Mouse (Mus musculus) kidney, embryonic 14.5 days (tissue): ENCODE results near the gene Krtap28-13. TPM values are rescaled to one million over a fixed set of nuclear protein-coding genes. Genes with fewer than 3 reads are reported as not detected.

Experiments used
- ATAC-seq: fragments of 200-750 bp; cut with Nextera tagmentation; 2 replicates; pipeline ENCODE4 v1.8.0; 2017; ENCODE audit warnings: moderate number of reproducible peaks, mild to moderate bottlenecking, moderate TSS enrichment, moderate library complexity; ENCODE audit not compliant: low FRiP score, low TSS enrichment
- H3K27ac ChIP-seq: fragments of 300-500 bp; sonication (generic); 2 replicates; pipeline ENCODE4 v1.5.1; 2014; ENCODE audit warnings: low read depth, mild to moderate bottlenecking, low read length, moderate library complexity, mixed read lengths
- H3K27me3 ChIP-seq: fragments of 300-500 bp; sonication (generic); 2 replicates; pipeline ENCODE4 v1.6.1; 2014; ENCODE audit warnings: mild to moderate bottlenecking, low read length; ENCODE audit not compliant: control insufficient read depth, insufficient read depth
- H3K36me3 ChIP-seq: fragments of 300-500 bp; sonication (generic); 2 replicates; pipeline ENCODE4 v1.6.1; 2014; ENCODE audit warnings: low read length, mixed read lengths; ENCODE audit not compliant: control insufficient read depth, insufficient read depth
- H3K4me1 ChIP-seq: fragments of 300-500 bp; sonication (generic); 2 replicates; pipeline ENCODE4 v1.6.1; 2014; ENCODE audit warnings: low read length, mixed read lengths; ENCODE audit not compliant: control insufficient read depth, insufficient read depth
- H3K4me2 ChIP-seq: fragments of 300-500 bp; sonication (generic); replicated peaks from 2 replicates; pipeline ENCODE4 v1.6.1; 2014; ENCODE audit warnings: low read depth, mild to moderate bottlenecking, low read length
- H3K4me3 ChIP-seq: fragments of 300-500 bp; sonication (generic); 2 replicates; pipeline ENCODE4 v1.5.1; 2014; ENCODE audit warnings: mild to moderate bottlenecking, low read length
- H3K9ac ChIP-seq: fragments of 300-500 bp; sonication (generic); 2 replicates; pipeline ENCODE4 v1.6.1; 2014; ENCODE audit warnings: low read depth, mild to moderate bottlenecking, low read length, moderate library complexity
- H3K9me3 ChIP-seq: fragments of 300-500 bp; sonication (generic); 2 replicates; pipeline ENCODE4 v1.6.1; 2016; ENCODE audit warnings: low read length; ENCODE audit not compliant: control insufficient read depth
- WGBS: fragments of 180-500 bp; shearing (Covaris S2); extraction: QIAGEN DNeasy Blood & Tissue Kit; methylation state at CpG from one replicate; pipeline ENCODE4 v1.1.7; 2014; 5-methylcytosine and 5-hydroxymethylcytosine counted together
- polyA plus RNA-seq: library from polyadenylated mRNA; unstranded; fragments of >200 nt; fragmentation: Nextera tagmentation; extraction: Ambion mirVana; gene quantifications from 2 replicates; pipeline ENCODE4 v1.2.1, GENCODE M21; 2014

The Krtap28-13 gene
- polyA plus RNA-seq, 1 experiment from 2014 or later = not detected

DNA sequence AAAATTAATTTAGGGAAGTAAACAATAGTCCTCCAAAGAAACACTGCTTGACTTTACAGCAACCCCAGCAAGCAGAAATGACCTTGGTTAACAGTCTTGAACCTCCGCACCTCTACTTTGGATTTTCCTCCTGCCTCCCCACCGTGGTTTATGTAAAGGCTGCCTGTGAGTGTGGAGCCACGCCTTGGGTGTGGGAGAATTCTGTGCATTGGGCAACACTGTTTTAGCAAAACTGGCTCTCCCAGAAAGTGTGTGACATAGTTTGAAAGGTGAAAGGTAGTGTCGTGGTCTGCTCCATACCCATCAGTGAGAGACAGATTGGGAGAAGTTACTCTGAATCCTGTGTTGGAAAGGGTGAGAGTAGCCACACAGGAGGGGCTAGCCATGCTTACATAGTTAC lies 21.6 kb upstream of the Krtap28-13 start:
- H3K4me2 ChIP-seq = no peak overlapping the region
- WGBS = 79% methylated on average over 4 of the region's 4 CpGs
- H3K9ac ChIP-seq = no peak overlapping the region
- H3K27ac ChIP-seq = no peak overlapping the region
- no peak for ATAC-seq
- H3K9me3 ChIP-seq = no peaks in the 10 kb centered on the region
- H3K36me3 ChIP-seq = no peaks in the 10 kb centered on the region
- no peaks in the 10 kb centered on the region for H3K27me3 ChIP-seq
- no peaks in the 10 kb centered on the region for H3K4me1 ChIP-seq
- no peak overlapping the region for H3K4me3 ChIP-seq

DNA sequence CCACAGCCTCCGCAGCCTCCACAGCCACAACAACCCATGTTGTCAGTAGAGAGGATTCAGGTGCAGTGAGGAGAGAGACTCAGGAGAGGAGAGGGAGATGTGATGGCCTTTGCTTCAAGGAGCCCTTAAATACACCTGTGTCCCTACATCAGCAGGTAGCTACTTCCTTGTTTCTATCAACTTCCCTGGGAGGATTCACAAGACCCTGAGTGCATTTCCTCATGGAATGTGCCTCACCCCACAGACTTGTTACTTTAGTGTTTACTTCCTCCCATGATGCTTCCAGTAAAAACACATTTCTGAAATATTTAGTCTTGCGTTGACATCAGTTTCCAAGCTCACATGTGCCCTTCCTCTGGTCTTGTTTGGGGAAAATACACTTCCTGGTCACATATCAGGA lies 18.4 kb upstream of the Krtap28-13 start, which contains the start of gene Krtap28-10:
Gene Krtap28-10 (minus strand): TSS at position 101 of the 400 bp plus-strand sequence.
- Histone ChIP-seq H3K9ac (no peak within 1 kb of the TSS), H3K9me3 (no peaks in the 10 kb centered on the region), H3K4me1 (no peaks in the 10 kb centered on the region), H3K4me2 (no peak within 1 kb of the TSS), H3K36me3 (no peaks in the 10 kb centered on the region), H3K4me3 (no peak within 1 kb of the TSS), H3K27me3 (no peaks in the 10 kb centered on the region), H3K27ac (no peak within 1 kb of the TSS)
- ATAC-seq = no peak
- WGBS = 93% methylated on average over 2 of the region's 2 CpGs

DNA sequence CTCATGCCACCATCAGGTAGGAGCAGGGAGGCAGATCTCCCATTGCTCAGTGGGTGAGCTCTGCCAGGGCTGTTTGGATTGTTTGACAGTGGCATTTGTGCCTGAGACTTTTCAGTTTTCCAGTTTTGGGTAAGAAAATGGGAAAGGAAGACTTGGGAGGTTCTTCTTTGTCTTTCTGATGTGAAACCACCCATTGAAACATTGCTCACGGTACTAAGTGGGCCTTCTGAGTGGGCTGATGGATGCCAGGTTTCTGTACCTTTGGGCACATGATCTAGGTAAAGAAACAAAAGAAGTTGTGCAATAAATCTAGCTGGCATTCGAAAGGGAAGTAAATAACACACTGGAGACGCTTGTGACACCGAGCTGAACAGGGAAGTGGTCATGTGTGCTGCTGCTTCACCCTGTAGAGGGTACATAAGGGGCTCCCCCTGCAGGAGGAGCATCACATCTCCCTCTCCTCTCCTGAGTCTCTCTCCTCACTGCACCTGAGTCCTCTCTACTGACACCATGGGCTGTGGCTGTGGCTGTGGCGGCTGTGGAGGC lies 15.8 kb upstream of the Krtap28-13 start, which contains the start of gene Gm47969:
Gene Gm47969 (plus strand): TSS at position 51 of the 546 bp plus-strand sequence.
- no peaks in the 10 kb centered on the region for H3K27me3 ChIP-seq
- H3K4me3 ChIP-seq = no peak within 1 kb of the TSS
- no peaks in the 10 kb centered on the region for H3K9me3 ChIP-seq
- WGBS = 81% methylated on average over 5 of the region's 5 CpGs
- H3K36me3 ChIP-seq = no peaks in the 10 kb centered on the region
- no peak for ATAC-seq
- no peak within 1 kb of the TSS for H3K27ac ChIP-seq
- H3K9ac ChIP-seq = no peak within 1 kb of the TSS
- no peaks in the 10 kb centered on the region for H3K4me1 ChIP-seq
- H3K4me2 ChIP-seq = no peak within 1 kb of the TSS

DNA sequence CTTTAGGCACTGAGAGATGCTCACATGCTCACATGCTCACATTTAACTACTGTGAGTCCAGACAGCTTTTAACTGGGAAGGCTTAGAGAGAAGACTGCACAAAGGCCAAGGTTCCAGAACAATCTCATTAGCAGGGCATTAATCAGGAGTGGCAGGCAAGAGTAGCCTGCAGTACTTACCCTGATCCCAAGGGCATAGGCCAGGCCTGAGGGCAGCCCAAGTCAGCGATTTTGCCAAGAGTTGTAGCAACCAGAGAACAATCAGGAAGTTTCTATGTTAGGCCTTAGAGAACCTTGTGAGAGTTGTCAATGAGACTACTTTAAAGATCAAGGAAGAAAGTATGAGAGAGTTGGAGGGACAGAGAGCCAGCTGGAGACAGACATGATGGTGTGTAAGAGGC lies 2.2 kb upstream of the Krtap28-13 start:
- Histone ChIP-seq H3K4me2 (no peak overlapping the region), H3K9ac (no peak overlapping the region), H3K36me3 (no peaks in the 10 kb centered on the region), H3K27me3 (no peaks in the 10 kb centered on the region), H3K4me3 (no peak overlapping the region), H3K27ac (no peak overlapping the region), H3K4me1 (no peaks in the 10 kb centered on the region), H3K9me3 (no peaks in the 10 kb centered on the region)
- ATAC-seq = no peak
- WGBS = 17% methylated on average over 1 of the region's 1 CpGs

DNA sequence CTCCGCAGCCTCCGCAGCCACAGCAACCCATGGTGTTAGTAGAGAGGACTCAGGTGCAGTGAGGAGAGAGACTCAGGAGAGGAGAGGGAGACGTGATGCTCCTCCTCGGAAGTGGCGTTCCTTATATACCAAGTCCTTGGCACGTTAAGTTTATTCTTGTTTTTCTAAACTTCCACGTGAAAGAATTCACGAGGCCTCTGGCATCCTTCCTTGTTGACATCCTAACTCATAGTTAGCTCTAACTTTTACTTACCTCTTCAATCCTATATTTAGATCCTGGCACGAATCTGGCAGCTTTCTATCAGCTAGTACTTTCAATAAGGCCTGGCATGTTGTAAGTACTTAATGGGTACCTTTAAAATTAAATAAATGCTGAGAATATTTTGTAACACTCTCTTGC lies 1.5 kb upstream of the Krtap28-13 start, which contains the start of gene A030005K14Rik:
Gene A030005K14Rik (minus strand): TSS at position 101 of the 400 bp plus-strand sequence.
- H3K4me1 ChIP-seq = no peaks in the 10 kb centered on the region
- no peak within 1 kb of the TSS for H3K9ac ChIP-seq
- no peak within 1 kb of the TSS for H3K4me2 ChIP-seq
- no peak within 1 kb of the TSS for H3K4me3 ChIP-seq
- no peak within 1 kb of the TSS for H3K27ac ChIP-seq
- H3K27me3 ChIP-seq = no peaks in the 10 kb centered on the region
- ATAC-seq = no peak
- WGBS = 89% methylated on average over 9 of the region's 9 CpGs
- H3K36me3 ChIP-seq = no peaks in the 10 kb centered on the region
- no peaks in the 10 kb centered on the region for H3K9me3 ChIP-seq

DNA sequence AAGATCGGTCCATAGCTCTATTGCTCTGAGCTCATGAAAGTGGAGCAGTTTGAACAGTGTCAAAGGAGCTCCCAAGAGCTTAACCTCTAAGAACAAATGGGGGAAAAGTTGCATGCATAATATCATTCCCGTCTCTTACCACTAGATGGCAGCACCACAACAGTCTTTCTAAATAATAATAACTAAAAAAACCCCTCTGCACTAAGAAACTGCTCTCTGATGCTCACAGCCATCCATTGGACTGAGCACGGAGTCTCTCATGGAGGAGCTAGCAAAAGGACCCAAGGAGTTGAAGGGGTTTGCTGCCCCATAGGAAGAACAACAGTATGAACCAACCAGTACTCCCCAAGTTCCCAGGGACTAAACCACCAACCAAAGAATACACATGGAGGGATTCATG lies 4.1 kb downstream of the Krtap28-13 start:
- Histone ChIP-seq H3K27me3 (no peaks in the 10 kb centered on the region), H3K36me3 (no peaks in the 10 kb centered on the region)
- 23% methylated on average over 3 of the region's 3 CpGs for WGBS

DNA sequence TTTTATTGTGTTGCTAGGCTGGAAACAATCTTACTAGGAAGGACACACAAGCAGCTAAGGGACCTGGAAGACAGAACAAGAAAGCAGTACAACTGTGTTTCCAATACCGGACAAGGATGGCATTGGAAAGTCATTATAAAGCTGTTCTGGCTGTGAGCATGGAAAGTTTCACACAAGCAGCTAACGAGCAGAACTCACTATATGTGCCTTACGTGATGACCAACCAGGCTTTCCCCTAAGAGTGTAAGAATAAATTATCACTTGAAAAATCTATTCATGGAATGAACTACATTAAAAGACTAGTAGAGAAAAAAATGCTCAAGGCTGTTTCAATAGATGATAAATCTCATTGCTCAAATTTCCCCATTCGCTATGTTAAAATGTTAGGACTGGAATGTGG lies 5.8 kb downstream of the Krtap28-13 start:
- Histone ChIP-seq H3K4me2 (no peak overlapping the region), H3K4me3 (no peak overlapping the region), H3K36me3 (no peaks in the 10 kb centered on the region), H3K27ac (no peak overlapping the region), H3K27me3 (no peaks in the 10 kb centered on the region), H3K9ac (no peak overlapping the region), H3K4me1 (no peaks in the 10 kb centered on the region), H3K9me3 (no peaks in the 10 kb centered on the region)
- 94% methylated on average over 4 of the region's 4 CpGs for WGBS
- ATAC-seq = no peak

More for the DNA sequence above, 4.1 kb downstream of the Krtap28-13 start:
- Histone ChIP-seq H3K9ac (no peak overlapping the region), H3K4me1 (no peaks in the 10 kb centered on the region), H3K27ac (no peak overlapping the region), H3K9me3 (no peaks in the 10 kb centered on the region), H3K4me3 (no peak overlapping the region), H3K4me2 (no peak overlapping the region)
- no peak for ATAC-seq

DNA sequence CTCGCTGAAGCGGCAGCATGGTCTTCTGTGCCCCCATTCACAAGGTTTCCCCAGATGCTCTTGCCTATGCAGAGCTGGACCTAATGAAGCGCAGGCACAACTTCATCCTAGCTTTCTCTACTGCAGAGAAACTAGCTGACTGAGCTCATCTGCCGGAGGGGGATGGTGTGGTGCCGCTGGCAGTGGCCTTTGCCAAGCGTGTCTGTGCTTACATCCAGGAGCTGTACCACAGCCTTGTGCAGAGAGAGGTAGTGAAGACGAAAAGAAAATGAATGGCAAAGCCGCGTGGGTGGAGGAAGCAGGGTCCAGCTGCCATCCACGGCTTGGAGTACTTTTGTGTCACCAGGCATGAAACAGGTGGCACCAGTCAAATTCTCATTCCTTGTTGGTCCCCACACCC lies 6.5 kb downstream of the Krtap28-13 start:
- 87% methylated on average over 10 of the region's 10 CpGs for WGBS
- Histone ChIP-seq H3K36me3 (no peaks in the 10 kb centered on the region), H3K9ac (no peak overlapping the region), H3K27me3 (no peaks in the 10 kb centered on the region), H3K4me1 (no peaks in the 10 kb centered on the region), H3K4me3 (no peak overlapping the region), H3K9me3 (no peaks in the 10 kb centered on the region), H3K27ac (no peak overlapping the region), H3K4me2 (no peak overlapping the region)
- ATAC-seq = no peak

DNA sequence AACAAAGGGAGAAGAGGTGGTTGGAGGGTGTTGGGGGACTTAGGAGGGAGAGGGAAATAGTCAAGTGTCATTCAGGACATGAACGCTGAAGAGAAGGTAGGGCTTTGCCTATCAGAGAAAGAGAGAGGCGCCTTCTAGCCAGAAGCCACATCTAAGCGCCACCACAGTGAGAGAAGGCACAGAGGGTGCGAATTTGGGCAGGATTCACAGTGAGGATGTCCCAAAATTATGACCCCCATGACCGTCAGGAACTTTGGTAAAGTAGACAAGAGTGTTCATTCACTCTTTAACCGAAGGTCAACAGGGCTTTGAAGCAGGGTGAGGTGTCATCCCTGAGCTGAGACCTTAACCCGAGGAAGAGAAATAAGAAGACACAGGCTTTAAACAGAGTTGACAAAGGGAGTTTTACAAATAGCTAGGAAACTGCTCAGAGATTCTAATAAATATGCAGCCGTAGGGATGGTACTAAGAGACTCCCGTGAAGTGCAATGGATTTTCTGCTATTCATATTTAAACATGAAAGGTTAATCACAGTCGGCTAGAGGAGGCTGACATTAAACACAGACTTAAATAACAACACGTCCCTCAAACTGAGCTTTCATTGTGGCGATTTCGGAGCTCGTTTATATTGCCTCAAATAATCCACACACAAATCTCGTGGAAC lies 14.9 kb downstream of the Krtap28-13 start:
- H3K36me3 ChIP-seq = no peaks in the 10 kb centered on the region
- no peaks in the 10 kb centered on the region for H3K9me3 ChIP-seq
- H3K4me1 ChIP-seq = no peaks in the 10 kb centered on the region
- no peak for ATAC-seq
- peak overlapping the region; percentile 34 for H3K4me2 ChIP-seq
- WGBS = 42% methylated on average over 15 of the region's 15 CpGs
- no peak overlapping the region for H3K9ac ChIP-seq
- H3K27ac ChIP-seq = no peak overlapping the region
- H3K27me3 ChIP-seq = no peaks in the 10 kb centered on the region
- peak overlapping the region; percentile 17; the same call in 1 of the 2 replicates for H3K4me3 ChIP-seq
